Mouse (Mus musculus) bone marrow macrophage, adult 2 months (primary cell): ENCODE measurements around the gene Rps27. TPM values are rescaled to one million over a fixed set of nuclear protein-coding genes. Genes with fewer than 3 reads are reported as not detected.
A peak's percentile ranks its signal among the peaks of the same experiment; 100 is the strongest.
"Not testable (repeated sequence)": the region's sequence is repeated elsewhere in the genome, so short reads cannot be mapped to it uniquely, and the experiment has no call there.

Experiments used
- H3K27ac ChIP-seq: 2 replicates; pipeline ENCODE4 v1.5.1; 2012; ENCODE audit warnings: low read depth, low read length; ENCODE audit not compliant: insufficient read depth
- H3K4me1 ChIP-seq: 2 replicates; pipeline ENCODE4 v1.6.1; 2012; ENCODE audit warnings: low read length; ENCODE audit not compliant: control insufficient read depth, insufficient read depth
- H3K4me3 ChIP-seq: 2 replicates; pipeline ENCODE4 v1.5.1; 2012; ENCODE audit warnings: mild to moderate bottlenecking, low read length, moderate library complexity; ENCODE audit not compliant: insufficient read depth
- CTCF ChIP-seq: IDR thresholded peaks from 2 replicates; pipeline ENCODE4 v1.5.1; 2012; ENCODE audit warnings: low read depth, mild to moderate bottlenecking, low read length, moderate library complexity
- POLR2A ChIP-seq: IDR thresholded peaks from 2 replicates; pipeline ENCODE4 v1.6.1; 2012; ENCODE audit warnings: mild to moderate bottlenecking, low read depth, low read length, borderline replicate concordance
- polyA plus RNA-seq: library from polyadenylated mRNA; stranded (reverse); fragments of >200 nt; gene quantifications from 2 replicates; pipeline ENCODE4 v1.2.4, GENCODE M21; 2012; ENCODE audit not compliant: missing spikeins, insufficient read depth, insufficient read length

The Rps27 gene
- 946 and 1,891 TPM in 2 replicates for polyA plus RNA-seq

DNA sequence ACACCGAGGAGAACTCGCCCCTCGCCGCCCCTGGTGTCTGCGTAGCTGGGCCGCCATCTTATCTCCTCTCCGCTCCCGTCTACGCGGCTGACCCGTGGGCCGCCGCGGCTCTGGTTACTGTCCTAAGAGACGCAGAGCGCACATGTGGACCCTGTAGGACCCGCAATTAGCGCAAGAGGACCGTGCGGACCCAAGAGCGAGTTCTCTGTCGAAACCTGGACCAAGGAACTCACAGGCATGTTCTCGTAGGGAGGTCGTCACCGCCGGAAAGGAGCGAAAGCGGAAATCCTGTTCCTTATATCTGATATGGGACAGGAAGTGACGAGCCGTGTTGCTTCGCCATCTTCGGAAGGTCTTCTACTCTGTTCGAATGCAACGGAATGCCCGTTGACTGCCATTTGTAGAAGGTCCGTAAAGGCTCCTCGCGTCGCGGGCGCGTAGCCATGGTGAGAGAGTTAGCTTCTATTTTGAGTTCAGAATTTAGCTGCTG, at the start of gene Rps27, which contains the start of gene Rab13:
Gene Rps27 (minus strand): TSS at position 275 of the 490 bp plus-strand sequence.
Gene Rab13 (plus strand): TSS at position 319 of the 490 bp plus-strand sequence.
- Histone ChIP-seq H3K4me1 (peaks cover 14% of the 10 kb centered on the region), H3K27ac (peak within 1 kb of the TSS; percentile 67), H3K4me3 (peak within 1 kb of the TSS; percentile 68)
- TF ChIP-seq POLR2A (no peak; the same call in 1 of the 2 replicates), CTCF (no peak)

DNA sequence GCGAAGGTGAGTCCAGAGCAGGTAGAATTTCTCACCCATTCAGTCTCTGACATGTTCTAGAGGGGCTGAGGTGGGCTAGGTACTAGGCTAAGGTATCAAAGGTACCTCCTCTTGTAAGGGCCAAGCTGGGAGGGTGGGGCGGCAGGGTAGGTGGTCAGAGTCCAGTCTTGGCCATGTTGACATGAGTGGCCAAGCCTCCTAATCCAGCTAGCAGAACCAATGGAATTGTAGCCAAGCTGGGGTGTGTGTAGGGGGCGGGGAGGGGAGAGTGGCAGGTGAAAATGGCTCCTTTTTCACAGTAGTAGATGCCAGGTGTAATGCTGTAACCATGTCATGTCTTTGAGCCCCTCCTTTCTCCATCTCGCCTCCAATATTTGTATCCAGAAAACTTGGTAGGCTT, 45.1 kb upstream of the Rps27 start:
- Histone ChIP-seq H3K4me3 (no peak overlapping the region), H3K4me1 (peaks cover 8% of the 10 kb centered on the region; the same call in 1 of the 2 replicates), H3K27ac (no peak overlapping the region)
- TF ChIP-seq POLR2A (no peak), CTCF (no peak)

DNA sequence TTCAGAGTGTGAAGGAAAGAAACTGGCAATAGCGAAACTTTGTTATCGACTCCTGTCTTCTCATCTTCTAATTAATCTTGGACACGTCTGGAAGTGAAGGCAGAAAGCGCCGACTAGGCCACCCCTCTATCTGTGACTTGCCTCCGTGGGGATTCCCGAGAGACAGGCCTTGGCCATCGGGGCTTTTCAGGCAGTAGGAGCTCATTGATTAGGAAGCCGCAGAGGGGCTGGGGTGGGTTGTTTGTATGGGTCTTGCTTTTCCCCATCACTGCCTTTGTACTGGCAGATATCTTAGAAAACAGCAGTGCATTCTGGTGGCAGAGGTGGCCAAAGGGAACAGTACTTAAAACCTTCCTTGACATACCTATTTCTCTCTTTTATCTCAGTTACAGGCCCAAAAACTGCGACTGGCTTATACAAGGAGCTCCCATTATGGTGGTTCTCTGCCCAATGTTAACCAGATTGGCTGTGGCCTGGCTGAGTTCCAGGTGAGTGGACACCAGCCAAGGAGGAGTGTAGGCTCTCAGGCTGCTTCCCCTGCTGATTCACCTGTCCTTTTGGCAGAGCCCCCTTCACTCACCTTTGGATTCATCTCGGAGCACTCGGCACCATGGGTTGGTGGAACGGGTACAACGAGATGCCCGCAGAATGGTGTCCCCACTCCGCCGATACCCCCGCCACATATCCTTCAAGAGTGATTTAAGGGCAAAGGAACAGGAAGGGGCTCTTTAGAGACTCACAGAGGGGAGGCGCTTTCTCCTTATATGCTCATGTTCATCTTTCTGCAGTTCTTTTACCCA, 43.5 kb upstream of the Rps27 start:
- Histone ChIP-seq H3K4me1 (peaks cover 8% of the 10 kb centered on the region; the same call in 1 of the 2 replicates), H3K27ac (no peak overlapping the region), H3K4me3 (no peak overlapping the region)
- TF ChIP-seq POLR2A (no peak), CTCF (no peak)

DNA sequence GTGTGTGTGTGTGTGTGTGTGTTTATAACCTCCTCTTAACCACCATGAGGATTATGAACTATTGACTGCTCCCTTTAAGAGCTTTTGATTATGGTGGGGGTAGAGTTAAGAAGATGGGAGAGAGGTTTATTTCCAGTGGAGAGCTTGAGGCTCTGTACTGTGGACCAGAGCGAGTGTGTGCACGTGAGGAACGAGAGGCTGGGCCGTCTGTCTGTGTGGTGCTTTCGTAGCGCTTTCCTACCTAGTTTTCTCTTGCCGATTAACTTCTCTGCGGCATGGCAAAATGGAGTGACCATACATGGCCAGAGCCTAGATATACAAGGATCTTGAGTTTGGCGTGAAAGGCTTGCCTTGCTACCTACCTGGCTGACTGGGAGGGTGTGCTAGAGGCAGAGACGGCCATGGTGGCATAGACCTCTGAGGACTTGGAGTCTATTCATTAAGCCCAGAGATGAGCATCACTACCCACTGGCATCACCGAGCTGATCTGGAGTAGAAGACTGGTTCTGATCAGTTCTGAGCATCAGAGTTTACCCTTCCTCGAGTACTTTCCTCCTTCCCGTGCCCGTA, 42.4 kb upstream of the Rps27 start:
- Histone ChIP-seq H3K4me3 (no peak overlapping the region), H3K27ac (no peak overlapping the region), H3K4me1 (peaks cover 8% of the 10 kb centered on the region; the same call in 1 of the 2 replicates)
- no peak for TF ChIP-seq POLR2A

DNA sequence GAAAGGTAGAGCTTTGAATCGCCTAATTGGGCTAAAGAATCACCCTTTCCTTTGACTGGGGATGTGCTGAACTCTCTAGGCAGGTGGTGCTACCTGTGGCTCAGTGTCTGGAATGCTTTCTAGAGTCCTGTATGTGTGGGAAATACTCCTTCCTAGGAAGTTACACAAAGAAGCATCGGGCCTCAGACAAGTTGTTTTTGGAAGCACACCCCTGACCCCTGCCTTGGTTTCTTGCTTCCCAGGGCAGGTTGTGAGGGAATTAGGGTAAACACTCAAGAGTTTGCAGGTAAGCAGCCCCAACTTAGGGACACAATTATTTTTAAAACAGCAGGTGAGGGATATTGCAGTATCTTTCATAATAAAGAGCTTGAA, 41.7 kb upstream of the Rps27 start:
- H3K4me3 ChIP-seq, result peak overlapping the region; percentile 95
- no peak overlapping the region for H3K27ac ChIP-seq
- no peak for TF ChIP-seq CTCF
- no peak for TF ChIP-seq POLR2A
- H3K4me1 ChIP-seq, result peaks cover 8% of the 10 kb centered on the region; the same call in 1 of the 2 replicates

DNA sequence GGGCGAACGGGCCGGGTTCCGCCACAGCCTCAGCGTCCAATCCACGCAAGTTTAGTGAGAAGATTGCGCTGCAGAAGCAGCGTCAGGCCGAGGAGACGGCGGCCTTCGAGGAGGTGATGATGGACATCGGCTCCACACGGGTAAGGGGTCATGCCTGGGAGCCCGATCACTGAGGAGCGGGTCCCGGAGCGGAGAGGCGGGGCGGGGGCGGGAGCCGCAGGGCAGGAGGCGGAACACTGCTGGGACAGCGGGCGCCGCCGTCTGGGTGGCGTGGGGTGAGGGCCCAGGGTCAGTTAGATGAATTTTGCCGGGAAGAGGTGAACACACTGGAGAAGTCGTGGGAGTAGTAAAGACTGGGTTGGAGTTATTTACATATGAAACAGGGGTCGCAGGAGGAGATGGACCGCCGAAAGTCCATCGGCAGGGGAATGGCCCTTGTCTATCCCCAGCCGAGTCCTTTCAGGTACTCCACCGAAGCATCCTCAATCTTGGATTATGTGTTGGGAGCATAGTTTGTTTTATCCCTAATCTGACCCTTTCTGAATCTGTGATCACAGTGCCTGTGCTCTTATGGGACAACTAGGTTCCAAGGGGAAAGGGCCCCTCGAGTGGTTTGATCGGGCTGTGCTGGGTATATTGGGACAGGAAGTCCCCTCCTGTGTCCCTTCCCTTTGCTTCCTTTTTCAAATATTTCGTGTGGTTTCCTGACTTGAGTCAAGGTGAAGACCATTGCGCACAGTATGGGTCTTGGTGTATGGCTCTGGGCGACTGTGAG, 41.2 kb upstream of the Rps27 start:
- Histone ChIP-seq H3K4me3 (peak overlapping the region; percentile 95), H3K4me1 (peaks cover 8% of the 10 kb centered on the region; the same call in 1 of the 2 replicates), H3K27ac (peak overlapping the region; percentile 77)
- TF ChIP-seq CTCF (no peak), POLR2A (no peak)

DNA sequence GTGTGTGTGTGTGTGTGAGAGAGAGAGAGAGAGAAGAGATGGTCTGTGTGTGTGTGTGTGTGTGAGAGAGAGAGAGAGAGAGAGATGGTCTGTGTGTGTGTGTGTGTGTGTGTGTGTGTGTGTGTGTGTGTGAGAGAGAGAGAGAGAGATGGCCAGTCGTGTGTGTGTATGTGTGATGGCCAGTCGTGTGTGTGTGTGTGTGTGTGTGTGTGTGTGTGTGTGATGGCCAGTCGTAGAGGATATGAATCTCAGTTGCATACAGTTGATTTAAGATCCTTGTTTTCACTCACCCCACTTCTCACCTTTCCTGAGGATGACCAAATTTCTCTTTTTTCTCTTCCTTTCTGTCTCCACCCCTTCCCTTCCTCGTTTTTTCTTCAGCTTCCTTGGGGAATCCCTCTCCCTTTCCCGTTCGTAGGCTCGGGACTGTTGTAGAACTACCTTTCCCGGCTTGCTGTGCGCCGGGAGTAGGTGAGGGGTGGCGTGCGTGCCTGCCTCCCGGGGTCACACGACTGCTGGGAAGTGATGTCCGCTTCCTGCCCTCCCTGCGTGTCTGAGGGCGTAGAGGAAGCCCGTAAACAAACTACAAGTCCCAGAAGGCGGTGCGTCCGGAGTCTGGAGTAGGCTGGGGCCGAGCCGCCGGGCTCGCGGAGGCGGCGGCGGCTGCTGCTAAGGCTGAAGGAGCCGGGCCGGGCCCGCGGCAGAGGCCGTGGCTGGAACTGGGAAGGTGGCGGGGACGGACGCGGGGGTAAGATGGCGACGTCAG, 40.4 kb upstream of the Rps27 start, which contains the start of gene Crtc2:
Gene Crtc2 (plus strand): TSS at position 511 of the 766 bp plus-strand sequence.
- H3K4me1 ChIP-seq, result peaks cover 11% of the 10 kb centered on the region
- peak within 1 kb of the TSS; percentile 95 for H3K4me3 ChIP-seq
- TF ChIP-seq CTCF (no peak), POLR2A (no peak)
- H3K27ac ChIP-seq, result peak within 1 kb of the TSS; percentile 77

DNA sequence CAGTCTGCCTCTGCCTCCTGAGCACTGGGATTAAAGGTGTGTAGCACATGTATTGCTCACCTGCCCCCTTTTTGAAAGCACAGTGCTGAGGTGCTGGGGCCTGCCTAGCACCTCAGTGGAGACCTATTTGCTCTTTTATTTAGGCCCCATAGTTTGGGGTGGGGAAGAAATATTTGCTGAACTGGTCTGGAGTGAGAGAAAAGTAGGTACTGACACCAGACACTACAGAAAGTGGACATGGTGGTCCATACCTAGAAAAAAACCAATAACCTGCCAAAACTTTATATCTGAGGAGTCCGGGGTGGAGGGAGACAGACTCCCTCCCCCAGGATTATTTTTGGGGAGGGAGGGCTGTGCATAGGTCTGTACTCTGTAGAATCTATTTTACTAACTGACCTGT, 39.7 kb upstream of the Rps27 start:
- not testable (repeated sequence) for H3K4me3 ChIP-seq, H3K27ac ChIP-seq
- H3K4me1 ChIP-seq, result peaks cover 11% of the 10 kb centered on the region

DNA sequence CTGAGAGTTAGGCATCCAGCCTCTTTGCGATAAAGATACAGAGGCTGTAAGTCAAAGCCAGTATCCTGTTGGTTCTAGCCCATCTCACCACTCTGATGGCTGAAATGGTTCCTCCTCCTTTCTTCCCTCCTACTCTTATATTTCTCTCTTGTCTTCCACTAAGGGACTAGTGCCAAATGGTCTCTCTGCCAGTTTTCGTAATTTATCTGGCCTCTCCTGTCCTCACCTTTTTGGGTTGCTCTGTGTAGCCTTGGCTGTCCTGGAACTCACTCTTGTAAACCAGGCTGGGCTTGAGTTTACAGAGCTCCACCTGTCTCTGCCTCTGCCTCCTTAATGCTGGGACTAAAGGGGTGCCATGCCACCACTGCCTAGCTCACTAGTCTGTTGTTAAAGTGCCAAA, 39.2 kb upstream of the Rps27 start:
- H3K4me3 ChIP-seq, H3K27ac ChIP-seq: not testable (repeated sequence)
- H3K4me1 ChIP-seq, result peaks cover 11% of the 10 kb centered on the region

DNA sequence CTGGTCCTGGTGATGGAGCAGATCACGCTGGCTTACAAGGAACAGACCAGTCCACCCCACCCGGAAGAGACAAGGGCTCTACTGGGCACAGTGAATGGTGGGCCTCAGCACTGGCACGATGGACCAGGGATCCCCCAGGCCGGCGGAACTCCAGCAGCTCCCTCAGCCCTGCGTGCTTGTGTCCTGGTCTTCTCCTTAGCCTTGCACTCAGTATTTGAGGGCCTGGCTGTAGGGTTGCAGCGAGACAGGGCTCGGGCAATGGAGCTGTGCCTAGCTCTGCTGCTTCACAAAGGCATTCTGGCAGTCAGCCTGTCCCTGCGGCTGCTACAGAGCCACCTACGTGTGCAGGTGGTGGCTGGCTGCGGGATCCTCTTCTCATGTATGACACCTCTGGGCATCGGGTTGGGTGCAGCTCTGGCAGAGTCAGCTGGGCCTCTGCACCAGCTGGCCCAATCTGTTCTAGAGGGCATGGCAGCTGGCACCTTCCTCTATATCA, 38.3 kb upstream of the Rps27 start:
- not testable (repeated sequence) for H3K27ac ChIP-seq, H3K4me3 ChIP-seq
- H3K4me1 ChIP-seq, result peaks cover 13% of the 10 kb centered on the region
